In genomic region chr19:24253657-24254260, GRCm38 (mm10) we compare ENCODE assay signal across 26 mouse cellular contexts. TPM values are rescaled to one million over a fixed set of nuclear protein-coding genes. Genes with fewer than 3 reads are reported as not detected.
DNase-seq lines count a peak whose midpoint lies in the region; ATAC-seq and TF ChIP-seq lines count a peak whose summit lies in the region.
"Had no signal": no experiment of that assay in that cellular context is flagged by ENCODE, and none has a peak within 500 bp of the region (broad histone marks: within the 10 kb centered on the region; RNA-seq: fewer than 3 reads in every experiment).

No protein-coding gene starts in this region.

- no peak overlapping the region for H3K9ac ChIP-seq in forebrain, postnatal 0 days
- H3K9ac ChIP-seq in heart, embryonic 12.5 days = 0 out of 2 replicates have a peak overlapping the region, but pooled peaks have one; percentile 44
- no peak overlapping the region for H3K9ac ChIP-seq in lung, embryonic 15.5 days
- 0 out of 2 replicates have a peak overlapping the region, but pooled peaks have one; percentile 4 for H3K9ac ChIP-seq in stomach, postnatal 0 days (ENCODE audit: low read length)
- H3K9ac ChIP-seq: limb, embryonic 15.5 days; liver, embryonic 14.5 days; midbrain, embryonic 12.5 days; neural tube, embryonic 15.5 days had no signal

- intact Hi-C loops in heart, postnatal 10 days (cut with DNase I) = loop anchor here (2.0 kb wide), 1 partner anchor 29 kb away; the partner anchor contains the start of gene Tjp2

- TF ChIP-seq CTCF in forebrain, postnatal 0 days (IDR thresholded peaks at IDR 0.05; ENCODE audit: low read depth) = no peak
- TF ChIP-seq CTCF in stomach, postnatal 0 days (IDR thresholded peaks at IDR 0.05; ENCODE audit: low read depth) = no peak

- no peaks in the 10 kb centered on the region for H3K27me3 ChIP-seq in forebrain, embryonic 10.5 days (ENCODE audit: poor library complexity, severe bottlenecking)
- no peaks in the 10 kb centered on the region for H3K27me3 ChIP-seq in forebrain, postnatal 0 days (ENCODE audit: insufficient read depth, low read length)
- no peaks in the 10 kb centered on the region for H3K27me3 ChIP-seq in heart, embryonic 12.5 days (replicated peaks)
- H3K27me3 ChIP-seq in lung, embryonic 15.5 days = no peaks in the 10 kb centered on the region
- H3K27me3 ChIP-seq in stomach, postnatal 0 days (ENCODE audit: control insufficient read depth, insufficient read depth, low read length) = no peaks in the 10 kb centered on the region
- H3K27me3 ChIP-seq: limb, embryonic 15.5 days; midbrain, embryonic 12.5 days; neural tube, embryonic 15.5 days had no signal

- no peak for ATAC-seq in forebrain, postnatal 0 days
- ATAC-seq in heart, embryonic 12.5 days (ENCODE audit: insufficient number of reproducible peaks, low FRiP score) = no peak
- ATAC-seq in lung, embryonic 15.5 days (ENCODE audit: borderline replicate concordance, extremely low read depth, low FRiP score, low TSS enrichment) = no peak
- ATAC-seq in stomach, postnatal 0 days (ENCODE audit: low FRiP score, low TSS enrichment) = 0 out of 2 replicates have a peak, but pooled peaks have one; percentile 19
- no peak for ATAC-seq in megakaryocyte-erythroid progenitor cell, adult 5-6 weeks (replicated peaks; ENCODE audit: low FRiP score, low TSS enrichment, poor library complexity, severe bottlenecking)

- no peak overlapping the region for H3K4me3 ChIP-seq in forebrain, embryonic 10.5 days
- H3K4me3 ChIP-seq in forebrain, postnatal 0 days (ENCODE audit: low read depth, low read length) = no peak overlapping the region
- no peak overlapping the region for H3K4me3 ChIP-seq in heart, embryonic 12.5 days
- H3K4me3 ChIP-seq in lung, embryonic 15.5 days = no peak overlapping the region
- no peak overlapping the region for H3K4me3 ChIP-seq in stomach, postnatal 0 days (ENCODE audit: low read depth, low read length)
- H3K4me3 ChIP-seq: left cerebral cortex, adult 2 months; limb, embryonic 15.5 days; midbrain, embryonic 12.5 days; neural tube, embryonic 15.5 days had no signal

- TF ChIP-seq EP300 in stomach, postnatal 0 days (optimal IDR thresholded peaks at IDR 0.05) = no peak

- peaks cover 29% of the 10 kb centered on the region for H3K4me1 ChIP-seq in forebrain, embryonic 10.5 days
- H3K4me1 ChIP-seq in forebrain, postnatal 0 days (ENCODE audit: insufficient read depth) = no peaks in the 10 kb centered on the region
- peaks cover 35% of the 10 kb centered on the region for H3K4me1 ChIP-seq in heart, embryonic 12.5 days (replicated peaks)
- peaks cover 39% of the 10 kb centered on the region for H3K4me1 ChIP-seq in lung, embryonic 15.5 days
- no peaks in the 10 kb centered on the region; the same call in 1 of the 2 replicates for H3K4me1 ChIP-seq in stomach, postnatal 0 days (replicated peaks; ENCODE audit: control insufficient read depth, insufficient read depth)

- H3K36me3 ChIP-seq in forebrain, embryonic 10.5 days (replicated peaks) = peaks cover 4% of the 10 kb centered on the region; the same call in 1 of the 2 replicates
- no peaks in the 10 kb centered on the region for H3K36me3 ChIP-seq in forebrain, postnatal 0 days (ENCODE audit: insufficient read depth)
- no peaks in the 10 kb centered on the region for H3K36me3 ChIP-seq in heart, embryonic 12.5 days
- H3K36me3 ChIP-seq in lung, embryonic 15.5 days = no peaks in the 10 kb centered on the region
- no peaks in the 10 kb centered on the region for H3K36me3 ChIP-seq in stomach, postnatal 0 days (ENCODE audit: control insufficient read depth, insufficient read depth, low read length)
- H3K36me3 ChIP-seq: limb, embryonic 15.5 days; midbrain, embryonic 12.5 days; neural tube, embryonic 15.5 days had no signal

- H3K9me3 ChIP-seq in forebrain, embryonic 10.5 days = no peaks in the 10 kb centered on the region
- H3K9me3 ChIP-seq in forebrain, postnatal 0 days (ENCODE audit: low read length) = no peaks in the 10 kb centered on the region
- no peaks in the 10 kb centered on the region for H3K9me3 ChIP-seq in heart, embryonic 12.5 days (replicated peaks)
- no peaks in the 10 kb centered on the region for H3K9me3 ChIP-seq in lung, embryonic 15.5 days
- H3K9me3 ChIP-seq in stomach, postnatal 0 days (ENCODE audit: control insufficient read depth, low read length) = no peaks in the 10 kb centered on the region
- H3K9me3 ChIP-seq: limb, embryonic 15.5 days; midbrain, embryonic 12.5 days; neural tube, embryonic 15.5 days had no signal

- no peak overlapping the region for H3K4me2 ChIP-seq in forebrain, postnatal 0 days (ENCODE audit: low read depth)
- no peak overlapping the region for H3K4me2 ChIP-seq in heart, embryonic 12.5 days
- H3K4me2 ChIP-seq in lung, embryonic 15.5 days = no peak overlapping the region
- no peak overlapping the region for H3K4me2 ChIP-seq in stomach, postnatal 0 days (replicated peaks; ENCODE audit: low read depth)
- H3K4me2 ChIP-seq: limb, embryonic 15.5 days; midbrain, embryonic 12.5 days; neural tube, embryonic 15.5 days had no signal

- WGBS in forebrain, embryonic 10.5 days = 23% methylated on average over 9 of the region's 9 CpGs
- 15% methylated on average over 9 of the region's 9 CpGs for WGBS in forebrain, postnatal 0 days
- WGBS in heart, embryonic 12.5 days = 28% methylated on average over 9 of the region's 9 CpGs
- WGBS in lung, embryonic 15.5 days = 15% methylated on average over 9 of the region's 9 CpGs
- WGBS in stomach, postnatal 0 days = 15% methylated on average over 9 of the region's 9 CpGs

- no peak for DNase-seq in forebrain, embryonic 10.5 days (ENCODE audit: extremely low spot score, low spot score)
- DNase-seq in forebrain, postnatal 0 days = no peak
- no peak for DNase-seq in heart, postnatal 10 days
- no peak for DNase-seq in lung, postnatal 14 days
- DNase-seq in stomach, postnatal 0 days (ENCODE audit: low spot score) = peak; percentile 43
- DNase-seq: adrenal gland, postnatal 25 days; cerebellum, adult 9-10 months; gastrocnemius, postnatal 10 days; heart, adult 18-20 months; kidney, adult 11 months; kidney, postnatal 4 days; layer of hippocampus, adult 9-11 months; left cerebral cortex, postnatal 4 days; right cerebral cortex, adult 18-20 months; right cerebral cortex, postnatal 4 days; thymus, adult 18-20 months; thymus, postnatal 4 days had no signal

- H3K27ac ChIP-seq in forebrain, embryonic 10.5 days = peak overlapping the region; percentile 70
- no peak overlapping the region for H3K27ac ChIP-seq in forebrain, postnatal 0 days (ENCODE audit: low read depth, low read length)
- H3K27ac ChIP-seq in heart, embryonic 12.5 days (ENCODE audit: poor library complexity, severe bottlenecking) = no peak overlapping the region
- H3K27ac ChIP-seq in lung, embryonic 15.5 days = 0 out of 2 replicates have a peak overlapping the region, but pooled peaks have one; percentile 3
- H3K27ac ChIP-seq in stomach, postnatal 0 days (replicated peaks) = peak overlapping the region; percentile 61; the same call in 1 of the 2 replicates
- H3K27ac ChIP-seq: left cerebral cortex, adult 2 months; limb, embryonic 15.5 days; liver, embryonic 14.5 days; macrophage; midbrain, embryonic 12.5 days; neural tube, embryonic 15.5 days had no signal

RNA-seq across cellular contexts. Expression of gene Fxn, which starts 26.6 kb away (rescaled TPM):
- 64.0 and 65.9 TPM in 2 replicates for polyA plus RNA-seq in forebrain, embryonic 10.5 days (2016; fragmentation: Nextera tagmentation; extraction: Ambion mirVana)
- total RNA-seq in forebrain, postnatal 0 days (2014; rRNA removed) = 15.0 and 26.0 TPM in 2 replicates
- polyA plus RNA-seq in forebrain, postnatal 0 days (2015; fragmentation: Nextera tagmentation; extraction: Ambion mirVana) = 33.3 and 33.4 TPM in 2 replicates
- 59.6 and 61.2 TPM in 2 replicates for polyA plus RNA-seq in heart, embryonic 12.5 days (2016; fragmentation: Nextera tagmentation; extraction: Ambion mirVana)
- total RNA-seq in heart, postnatal 10 days (2021) = 10 to 100 TPM; 30.9 to 31.3 TPM
- 52.3 and 54.6 TPM in 2 replicates for polyA plus RNA-seq in lung, embryonic 15.5 days (2015; fragmentation: Nextera tagmentation; extraction: Ambion mirVana)
- polyA plus RNA-seq in stomach, postnatal 0 days (2015; fragmentation: Nextera tagmentation; extraction: Ambion mirVana) = 26.0 and 27.8 TPM in 2 replicates
- 91.0 and 120 TPM in 2 replicates for total RNA-seq in megakaryocyte-erythroid progenitor cell, adult 5-6 weeks (2014; fragmentation: Nextera tagmentation)
- 32.5 and 40.5 TPM in 2 replicates for total RNA-seq in megakaryocyte-erythroid progenitor cell, adult 5-6 weeks (2017)

RNA-seq across cellular contexts. Expression of gene Tjp2, which starts 28.9 kb away (rescaled TPM):
- 36.9 and 37.6 TPM in 2 replicates for polyA plus RNA-seq in forebrain, embryonic 10.5 days (2016; fragmentation: Nextera tagmentation; extraction: Ambion mirVana)
- total RNA-seq in forebrain, postnatal 0 days (2014; rRNA removed) = 13.7 and 15.5 TPM in 2 replicates
- 6.8 and 8.8 TPM in 2 replicates for polyA plus RNA-seq in forebrain, postnatal 0 days (2015; fragmentation: Nextera tagmentation; extraction: Ambion mirVana)
- polyA plus RNA-seq in heart, embryonic 12.5 days (2016; fragmentation: Nextera tagmentation; extraction: Ambion mirVana) = 31.9 and 33.8 TPM in 2 replicates
- 10 to 100 TPM; 28.3 to 33.3 TPM for total RNA-seq in heart, postnatal 10 days (2021)
- 36.6 and 38.6 TPM in 2 replicates for polyA plus RNA-seq in lung, embryonic 15.5 days (2015; fragmentation: Nextera tagmentation; extraction: Ambion mirVana)
- 18.3 and 20.6 TPM in 2 replicates for polyA plus RNA-seq in stomach, postnatal 0 days (2015; fragmentation: Nextera tagmentation; extraction: Ambion mirVana)
- 1.4 and 2.7 TPM in 2 replicates for total RNA-seq in megakaryocyte-erythroid progenitor cell, adult 5-6 weeks (2014; fragmentation: Nextera tagmentation)
- 2.3 and 3.6 TPM in 2 replicates for total RNA-seq in megakaryocyte-erythroid progenitor cell, adult 5-6 weeks (2017)

Comparison
In these comparisons a context has a peak if more than half of its experiments do, and no peak if none do; other contexts are left out.
1. H3K27ac ChIP-seq: peak in forebrain, embryonic 10.5 days (single experiment), lung, embryonic 15.5 days (single experiment) and stomach, postnatal 0 days (single experiment); none in forebrain, postnatal 0 days (single experiment) and heart, embryonic 12.5 days (single experiment).
2. H3K9ac ChIP-seq: peak in heart, embryonic 12.5 days (single experiment) and stomach, postnatal 0 days (single experiment); none in forebrain, postnatal 0 days (single experiment) and lung, embryonic 15.5 days (single experiment).